Mouse (Mus musculus): ENCODE measurements around the gene Dnaja2. TPM values are rescaled to one million over a fixed set of nuclear protein-coding genes. Genes with fewer than 3 reads are reported as not detected.

Dnaja2 gene
- polyA plus RNA-seq, 1 experiment from 2014 or later, result 142 TPM

GRCm38 (mm10) chr8:85492125-85492875 is 62.8 kb downstream of the Dnaja2 start, which contains the start of gene Gpt2:
Gpt2 (plus strand) TSS chr8:85492576.
- ATAC-seq (replicated peaks; ENCODE audit: insufficient number of reproducible peaks, low FRiP score, low TSS enrichment), result peak; percentile 93
- Histone ChIP-seq H3K27ac (ENCODE audit: low read depth, low read length) (no peak within 1 kb of the TSS), H3K36me3 (ENCODE audit: control insufficient read depth, insufficient read depth, low read length) (no peaks in the 10 kb centered on the region), H3K27me3 (ENCODE audit: control insufficient read depth, insufficient read depth, low read length) (no peaks in the 10 kb centered on the region), H3K4me2 (peak within 1 kb of the TSS; percentile 100), H3K9me3 (replicated peaks; ENCODE audit: control insufficient read depth, low read length) (no peaks in the 10 kb centered on the region), H3K4me1 (ENCODE audit: control insufficient read depth, insufficient read depth, low read length) (no peaks in the 10 kb centered on the region), H3K9ac (ENCODE audit: low read depth, low read length) (peak within 1 kb of the TSS; percentile 75), H3K4me3 (ENCODE audit: low read depth, low read length) (peak within 1 kb of the TSS; percentile 78)
- under 1% methylated on average over 41 of the region's 41 CpGs for WGBS (ENCODE audit: insufficient replicate concordance)

- H3K9ac ChIP-seq (ENCODE audit: low read depth, low read length), result no peak overlapping the region
- no peaks in the 10 kb centered on the region for H3K4me1 ChIP-seq (ENCODE audit: control insufficient read depth, insufficient read depth, low read length)
- H3K27ac ChIP-seq (ENCODE audit: low read depth, low read length), result no peak overlapping the region
- ATAC-seq (replicated peaks; ENCODE audit: insufficient number of reproducible peaks, low FRiP score, low TSS enrichment), result no peak
- no peak overlapping the region for H3K4me2 ChIP-seq
- H3K27me3 ChIP-seq (ENCODE audit: control insufficient read depth, insufficient read depth, low read length), result no peaks in the 10 kb centered on the region
- no peaks in the 10 kb centered on the region for H3K36me3 ChIP-seq (ENCODE audit: control insufficient read depth, insufficient read depth, low read length)
- 85% methylated on average over 8 of the region's 8 CpGs for WGBS (ENCODE audit: insufficient replicate concordance)
- H3K9me3 ChIP-seq (replicated peaks; ENCODE audit: control insufficient read depth, low read length), result no peaks in the 10 kb centered on the region
- no peak overlapping the region for H3K4me3 ChIP-seq (ENCODE audit: low read depth, low read length)
These were observed 65.6 kb downstream of the Dnaja2 start for GRCm38 (mm10) chr8:85489546-85489945.

- H3K4me2 ChIP-seq, result no peak overlapping the region
- no peak overlapping the region for H3K9ac ChIP-seq (ENCODE audit: low read depth, low read length)
- H3K9me3 ChIP-seq (replicated peaks; ENCODE audit: control insufficient read depth, low read length), result no peaks in the 10 kb centered on the region
- H3K4me3 ChIP-seq (ENCODE audit: low read depth, low read length), result no peak overlapping the region
- no peak overlapping the region for H3K27ac ChIP-seq (ENCODE audit: low read depth, low read length)
- ATAC-seq (replicated peaks; ENCODE audit: insufficient number of reproducible peaks, low FRiP score, low TSS enrichment), result no peak
- H3K27me3 ChIP-seq (ENCODE audit: control insufficient read depth, insufficient read depth, low read length), result no peaks in the 10 kb centered on the region
- H3K4me1 ChIP-seq (ENCODE audit: control insufficient read depth, insufficient read depth, low read length), result no peaks in the 10 kb centered on the region
- H3K36me3 ChIP-seq (ENCODE audit: control insufficient read depth, insufficient read depth, low read length), result no peaks in the 10 kb centered on the region
These were observed 66.5 kb downstream of the Dnaja2 start for GRCm38 (mm10) chr8:85488631-85489030.

- no peak overlapping the region for H3K4me2 ChIP-seq
- H3K4me1 ChIP-seq (ENCODE audit: control insufficient read depth, insufficient read depth, low read length), result no peaks in the 10 kb centered on the region
- H3K27me3 ChIP-seq (ENCODE audit: control insufficient read depth, insufficient read depth, low read length), result no peaks in the 10 kb centered on the region
- no peak for ATAC-seq (replicated peaks; ENCODE audit: insufficient number of reproducible peaks, low FRiP score, low TSS enrichment)
- 82% methylated on average over 20 of the region's 20 CpGs for WGBS (ENCODE audit: insufficient replicate concordance)
- H3K9me3 ChIP-seq (replicated peaks; ENCODE audit: control insufficient read depth, low read length), result no peaks in the 10 kb centered on the region
- no peaks in the 10 kb centered on the region for H3K36me3 ChIP-seq (ENCODE audit: control insufficient read depth, insufficient read depth, low read length)
- H3K27ac ChIP-seq (ENCODE audit: low read depth, low read length), result no peak overlapping the region
- no peak overlapping the region for H3K9ac ChIP-seq (ENCODE audit: low read depth, low read length)
- H3K4me3 ChIP-seq (ENCODE audit: low read depth, low read length), result no peak overlapping the region
These were observed 67.1 kb downstream of the Dnaja2 start for GRCm38 (mm10) chr8:85487906-85488620.

Other genes with a start within 250 kb of the Dnaja2 start
- 167 and 212 TPM in 2 replicates for gene Mylk3, start 169.0 kb downstream of the Dnaja2 start, polyA plus RNA-seq (2014; fragmentation: Nextera tagmentation; extraction: Ambion mirVana)
- 67.0 and 73.8 TPM in 2 replicates for gene 4921524J17Rik, start 122.5 kb downstream of the Dnaja2 start, polyA plus RNA-seq (2014; fragmentation: Nextera tagmentation; extraction: Ambion mirVana)
- 13.6 and 13.9 TPM in 2 replicates for gene Gpt2, start 62.8 kb downstream of the Dnaja2 start, polyA plus RNA-seq (2014; fragmentation: Nextera tagmentation; extraction: Ambion mirVana)
- gene Neto2, start 145.6 kb upstream of the Dnaja2 start, polyA plus RNA-seq (2014; fragmentation: Nextera tagmentation; extraction: Ambion mirVana), result 6.7 and 6.9 TPM in 2 replicates

Data from heart, embryonic 11.5 days (tissue).